Mouse (Mus musculus): ENCODE measurements around the gene Mme. TPM values are rescaled to one million over a fixed set of nuclear protein-coding genes. Genes with fewer than 3 reads are reported as not detected.

Mme gene
- polyA plus RNA-seq, 1 experiment from 2014 or later = 6.5 TPM

DNA sequence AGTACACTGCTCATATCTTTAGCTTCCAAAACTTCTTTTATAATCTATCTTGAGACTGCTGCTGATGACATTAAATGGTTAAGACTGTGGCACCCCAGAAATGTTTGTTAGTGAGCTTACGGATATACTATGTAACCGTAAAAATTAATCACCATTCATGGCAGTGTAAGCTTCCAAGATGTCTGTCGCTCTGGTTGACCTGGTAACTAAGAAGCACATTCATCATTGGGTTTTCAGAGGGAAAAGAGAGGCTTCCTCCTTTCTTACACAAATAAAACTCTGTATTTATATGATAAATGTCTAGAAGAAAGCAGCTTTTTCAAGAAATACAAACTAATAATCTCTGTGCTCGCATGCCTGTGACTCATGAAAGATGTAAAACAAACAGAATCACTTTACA is 156.8 kb downstream of the Mme start:
- Histone ChIP-seq H3K4me1 (ENCODE audit: control insufficient read depth in 2 of 2, insufficient read depth in 2 of 2, low read length in 2 of 2) (no peaks in the 10 kb centered on the region), H3K9ac (ENCODE audit: low read length) (no peak overlapping the region), H3K9me3 (ENCODE audit: control insufficient read depth, low read length) (no peaks in the 10 kb centered on the region), H3K36me3 (ENCODE audit: control insufficient read depth, insufficient read depth, low read length) (no peaks in the 10 kb centered on the region), H3K4me3 (ENCODE audit: control insufficient read depth in 1 of 2, insufficient read depth in 1 of 2, low read depth in 1 of 2, low read length in 2 of 2) (no peak overlapping the region), H3K27me3 (ENCODE audit: control insufficient read depth, insufficient read depth, low read length) (no peaks in the 10 kb centered on the region), H3K27ac (replicated peaks in 1 of 2; ENCODE audit: control insufficient read depth in 1 of 2, insufficient read depth in 1 of 2, low read depth in 2 of 2, low read length in 2 of 2) (no peak overlapping the region), H3K4me2 (ENCODE audit: low read length) (no peak overlapping the region)
- ATAC-seq (ENCODE audit: insufficient number of reproducible peaks, insufficient read depth, low FRiP score, low read depth) = no peak
- 85% methylated on average over 4 of the region's 4 CpGs for WGBS

- ATAC-seq (ENCODE audit: insufficient number of reproducible peaks, insufficient read depth, low FRiP score, low read depth) = no peak
- WGBS = 81% methylated on average over 3 of the region's 3 CpGs
Measured at GRCm38 (mm10) chr3:63406438-63406837, 165.1 kb downstream of the Mme start.

DNA sequence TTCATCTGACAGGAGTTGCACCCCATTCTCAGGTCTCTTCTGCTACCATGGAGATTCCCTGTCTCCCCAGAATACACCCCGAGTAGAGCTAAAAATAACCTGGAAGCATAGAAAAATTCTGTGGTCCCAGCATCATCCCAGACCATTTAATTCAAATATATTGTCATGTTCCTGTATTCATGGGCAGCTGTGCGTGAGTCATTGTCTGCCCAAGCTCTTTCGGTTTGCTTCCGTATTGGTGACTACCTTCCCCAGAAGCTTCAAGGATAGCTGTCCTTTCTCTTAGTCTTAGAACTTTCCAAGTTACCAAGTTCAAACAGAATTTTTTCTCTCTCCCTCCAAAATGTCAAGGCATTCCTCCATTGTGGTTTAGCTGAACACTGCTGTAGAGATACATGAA is 169.7 kb downstream of the Mme start:
- ATAC-seq (ENCODE audit: insufficient number of reproducible peaks, insufficient read depth, low FRiP score, low read depth) = no peak
- H3K9me3 ChIP-seq (ENCODE audit: control insufficient read depth, low read length) = no peaks in the 10 kb centered on the region
- WGBS = 83% methylated on average over 4 of the region's 4 CpGs
- no peaks in the 10 kb centered on the region for H3K36me3 ChIP-seq (ENCODE audit: control insufficient read depth, insufficient read depth, low read length)
- H3K4me2 ChIP-seq (ENCODE audit: low read length) = no peak overlapping the region
- H3K4me3 ChIP-seq (ENCODE audit: control insufficient read depth in 1 of 2, insufficient read depth in 1 of 2, low read depth in 1 of 2, low read length in 2 of 2) = no peak overlapping the region
- H3K27ac ChIP-seq (replicated peaks in 1 of 2; ENCODE audit: control insufficient read depth in 1 of 2, insufficient read depth in 1 of 2, low read depth in 2 of 2, low read length in 2 of 2) = no peak overlapping the region
- H3K27me3 ChIP-seq (ENCODE audit: control insufficient read depth, insufficient read depth, low read length) = no peaks in the 10 kb centered on the region
- H3K4me1 ChIP-seq (ENCODE audit: control insufficient read depth in 2 of 2, insufficient read depth in 2 of 2, low read length in 2 of 2) = no peaks in the 10 kb centered on the region
- H3K9ac ChIP-seq (ENCODE audit: low read length) = no peak overlapping the region

More at GRCm38 (mm10) chr3:63406438-63406837, 165.1 kb downstream of the Mme start:
- H3K27ac ChIP-seq (replicated peaks in 1 of 2; ENCODE audit: control insufficient read depth in 1 of 2, insufficient read depth in 1 of 2, low read depth in 2 of 2, low read length in 2 of 2) = no peak overlapping the region
- no peak overlapping the region for H3K4me2 ChIP-seq (ENCODE audit: low read length)
- no peak overlapping the region for H3K9ac ChIP-seq (ENCODE audit: low read length)
- no peaks in the 10 kb centered on the region for H3K4me1 ChIP-seq (ENCODE audit: control insufficient read depth in 2 of 2, insufficient read depth in 2 of 2, low read length in 2 of 2)
- no peaks in the 10 kb centered on the region for H3K9me3 ChIP-seq (ENCODE audit: control insufficient read depth, low read length)
- no peak overlapping the region for H3K4me3 ChIP-seq (ENCODE audit: control insufficient read depth in 1 of 2, insufficient read depth in 1 of 2, low read depth in 1 of 2, low read length in 2 of 2)
- H3K36me3 ChIP-seq (ENCODE audit: control insufficient read depth, insufficient read depth, low read length) = no peaks in the 10 kb centered on the region
- no peaks in the 10 kb centered on the region for H3K27me3 ChIP-seq (ENCODE audit: control insufficient read depth, insufficient read depth, low read length)

GRCm38 (mm10) chr3:63412220-63412937 is 171.0 kb downstream of the Mme start:
- 74% methylated on average over 6 of the region's 6 CpGs for WGBS
- no peak for ATAC-seq (ENCODE audit: insufficient number of reproducible peaks, insufficient read depth, low FRiP score, low read depth)

GRCm38 (mm10) chr3:63413046-63413911 is 171.9 kb downstream of the Mme start:
- WGBS = 71% methylated on average over 6 of the region's 6 CpGs
- H3K9ac ChIP-seq (ENCODE audit: low read length) = no peak overlapping the region
- no peaks in the 10 kb centered on the region for H3K36me3 ChIP-seq (ENCODE audit: control insufficient read depth, insufficient read depth, low read length)

More at GRCm38 (mm10) chr3:63412220-63412937, 171.0 kb downstream of the Mme start:
- Histone ChIP-seq H3K27me3 (ENCODE audit: control insufficient read depth, insufficient read depth, low read length) (no peaks in the 10 kb centered on the region), H3K4me3 (ENCODE audit: control insufficient read depth in 1 of 2, insufficient read depth in 1 of 2, low read depth in 1 of 2, low read length in 2 of 2) (no peak overlapping the region), H3K4me1 (ENCODE audit: control insufficient read depth in 2 of 2, insufficient read depth in 2 of 2, low read length in 2 of 2) (no peaks in the 10 kb centered on the region), H3K9me3 (ENCODE audit: control insufficient read depth, low read length) (no peaks in the 10 kb centered on the region), H3K36me3 (ENCODE audit: control insufficient read depth, insufficient read depth, low read length) (no peaks in the 10 kb centered on the region), H3K4me2 (ENCODE audit: low read length) (no peak overlapping the region), H3K9ac (ENCODE audit: low read length) (no peak overlapping the region), H3K27ac (replicated peaks in 1 of 2; ENCODE audit: control insufficient read depth in 1 of 2, insufficient read depth in 1 of 2, low read depth in 2 of 2, low read length in 2 of 2) (no peak overlapping the region)

DNA sequence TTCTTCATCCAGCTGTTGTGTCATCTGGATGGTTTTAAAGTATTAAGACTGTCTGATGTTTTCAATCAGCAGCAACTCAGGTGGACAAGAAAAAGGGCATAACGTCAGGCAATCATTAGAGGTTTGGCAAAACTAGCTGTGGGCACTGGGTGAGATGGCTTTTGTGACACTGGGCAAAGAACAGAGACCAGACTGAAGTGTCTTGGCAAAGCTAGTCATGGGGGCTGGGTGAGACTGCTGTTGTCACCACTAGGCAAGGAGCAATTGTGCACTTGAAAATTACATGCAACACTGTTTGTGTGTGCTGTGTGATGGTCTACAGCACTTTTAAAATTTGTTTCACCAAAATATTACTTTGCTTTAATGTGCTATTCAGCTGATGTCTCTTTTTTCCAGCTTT is 175.9 kb downstream of the Mme start:
- WGBS = 63% methylated on average over 1 of the region's 1 CpGs
- H3K9ac ChIP-seq (ENCODE audit: low read length) = no peak overlapping the region
- H3K4me2 ChIP-seq (ENCODE audit: low read length) = no peak overlapping the region
- no peak overlapping the region for H3K4me3 ChIP-seq (ENCODE audit: control insufficient read depth in 1 of 2, insufficient read depth in 1 of 2, low read depth in 1 of 2, low read length in 2 of 2)
- no peaks in the 10 kb centered on the region for H3K27me3 ChIP-seq (ENCODE audit: control insufficient read depth, insufficient read depth, low read length)
- no peaks in the 10 kb centered on the region for H3K36me3 ChIP-seq (ENCODE audit: control insufficient read depth, insufficient read depth, low read length)
- H3K9me3 ChIP-seq (ENCODE audit: control insufficient read depth, low read length) = no peaks in the 10 kb centered on the region
- H3K27ac ChIP-seq (replicated peaks in 1 of 2; ENCODE audit: control insufficient read depth in 1 of 2, insufficient read depth in 1 of 2, low read depth in 2 of 2, low read length in 2 of 2) = no peak overlapping the region
- H3K4me1 ChIP-seq (ENCODE audit: control insufficient read depth in 2 of 2, insufficient read depth in 2 of 2, low read length in 2 of 2) = no peaks in the 10 kb centered on the region
- ATAC-seq (ENCODE audit: insufficient number of reproducible peaks, insufficient read depth, low FRiP score, low read depth) = no peak

More at GRCm38 (mm10) chr3:63413046-63413911, 171.9 kb downstream of the Mme start:
- Histone ChIP-seq H3K4me2 (ENCODE audit: low read length) (no peak overlapping the region), H3K4me3 (ENCODE audit: control insufficient read depth in 1 of 2, insufficient read depth in 1 of 2, low read depth in 1 of 2, low read length in 2 of 2) (no peak overlapping the region), H3K9me3 (ENCODE audit: control insufficient read depth, low read length) (no peaks in the 10 kb centered on the region), H3K27me3 (ENCODE audit: control insufficient read depth, insufficient read depth, low read length) (no peaks in the 10 kb centered on the region), H3K27ac (replicated peaks in 1 of 2; ENCODE audit: control insufficient read depth in 1 of 2, insufficient read depth in 1 of 2, low read depth in 2 of 2, low read length in 2 of 2) (no peak overlapping the region), H3K4me1 (ENCODE audit: control insufficient read depth in 2 of 2, insufficient read depth in 2 of 2, low read length in 2 of 2) (no peaks in the 10 kb centered on the region)
- no peak for ATAC-seq (ENCODE audit: insufficient number of reproducible peaks, insufficient read depth, low FRiP score, low read depth)

DNA sequence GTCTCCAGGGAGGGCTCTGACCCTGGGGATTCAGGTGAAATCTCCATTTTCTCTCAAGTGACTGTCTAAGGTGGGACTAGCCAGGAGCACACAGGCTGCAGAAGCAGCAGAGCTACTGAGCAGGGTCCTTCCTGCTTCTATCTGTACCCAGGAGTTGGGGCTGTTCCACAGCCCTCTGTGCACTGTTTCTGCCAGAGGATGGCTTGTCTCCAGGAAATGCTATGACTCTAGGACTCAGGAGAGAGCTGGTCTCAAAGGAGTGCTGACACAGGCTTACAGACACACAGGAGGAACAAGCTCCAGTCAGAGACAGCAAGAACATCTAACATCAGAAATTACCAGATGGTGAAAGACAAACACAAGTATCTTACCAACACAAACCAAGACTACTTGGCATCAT is 176.4 kb downstream of the Mme start:
- H3K27me3 ChIP-seq (ENCODE audit: control insufficient read depth, insufficient read depth, low read length) = no peaks in the 10 kb centered on the region
- ATAC-seq (ENCODE audit: insufficient number of reproducible peaks, insufficient read depth, low FRiP score, low read depth) = no peak
- no peak overlapping the region for H3K27ac ChIP-seq (replicated peaks in 1 of 2; ENCODE audit: control insufficient read depth in 1 of 2, insufficient read depth in 1 of 2, low read depth in 2 of 2, low read length in 2 of 2)
- no peak overlapping the region for H3K9ac ChIP-seq (ENCODE audit: low read length)
- no peaks in the 10 kb centered on the region for H3K9me3 ChIP-seq (ENCODE audit: control insufficient read depth, low read length)
- H3K4me1 ChIP-seq (ENCODE audit: control insufficient read depth in 2 of 2, insufficient read depth in 2 of 2, low read length in 2 of 2) = no peaks in the 10 kb centered on the region
- H3K4me2 ChIP-seq (ENCODE audit: low read length) = no peak overlapping the region
- H3K4me3 ChIP-seq (ENCODE audit: control insufficient read depth in 1 of 2, insufficient read depth in 1 of 2, low read depth in 1 of 2, low read length in 2 of 2) = no peak overlapping the region
- H3K36me3 ChIP-seq (ENCODE audit: control insufficient read depth, insufficient read depth, low read length) = no peaks in the 10 kb centered on the region

All from heart, embryonic 14.5 days (tissue).